Mouse (Mus musculus) yolk sac, embryonic 10.5 days (tissue): ENCODE data around the gene Mlxipl.

Experiments
- DNase-seq: peaks from one replicate; pipeline ENCODE4 v3.0.0-alpha.2; 2017; ENCODE audit warnings: low spot score

The Mlxipl gene

DNA sequence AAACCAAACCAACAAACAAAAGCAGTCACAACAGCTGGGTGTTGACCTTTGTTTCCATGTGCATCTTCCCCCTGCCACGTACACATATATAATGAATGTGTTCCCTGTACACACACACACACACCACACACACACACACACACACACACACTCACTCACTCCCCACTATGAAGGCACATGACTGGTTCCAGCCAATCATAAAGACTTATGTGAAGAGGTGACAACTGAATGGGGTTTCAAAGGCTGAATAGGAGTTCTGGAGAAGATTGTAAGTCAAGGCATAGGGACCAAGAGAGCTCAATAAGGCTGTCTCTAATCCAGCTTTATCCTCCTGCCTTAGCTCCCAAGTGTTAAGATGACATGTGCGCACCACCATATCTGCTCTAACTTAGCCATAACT lies 10.1 kb upstream of the Mlxipl start:
- no peak for DNase-seq

DNA sequence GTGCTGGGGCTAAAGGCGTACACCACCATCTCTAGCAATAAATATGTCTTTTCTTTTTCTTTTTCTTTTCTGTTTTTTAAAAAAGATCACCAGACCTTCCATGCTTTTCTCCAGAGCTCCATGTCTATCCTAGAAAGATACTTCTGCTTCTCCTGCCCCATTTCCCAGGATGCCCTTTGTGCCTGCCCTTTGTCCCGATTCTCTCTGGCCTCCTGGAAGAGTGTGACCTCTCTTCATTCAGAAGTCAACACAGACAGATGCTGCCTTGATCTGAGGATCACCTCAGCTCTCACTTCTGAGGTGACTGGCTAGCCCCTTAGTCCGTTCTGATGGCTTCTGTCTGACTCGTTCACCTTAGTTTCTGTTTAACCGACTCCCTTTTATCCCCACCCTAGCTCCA lies 9.2 kb upstream of the Mlxipl start:
- no peak for DNase-seq

DNA sequence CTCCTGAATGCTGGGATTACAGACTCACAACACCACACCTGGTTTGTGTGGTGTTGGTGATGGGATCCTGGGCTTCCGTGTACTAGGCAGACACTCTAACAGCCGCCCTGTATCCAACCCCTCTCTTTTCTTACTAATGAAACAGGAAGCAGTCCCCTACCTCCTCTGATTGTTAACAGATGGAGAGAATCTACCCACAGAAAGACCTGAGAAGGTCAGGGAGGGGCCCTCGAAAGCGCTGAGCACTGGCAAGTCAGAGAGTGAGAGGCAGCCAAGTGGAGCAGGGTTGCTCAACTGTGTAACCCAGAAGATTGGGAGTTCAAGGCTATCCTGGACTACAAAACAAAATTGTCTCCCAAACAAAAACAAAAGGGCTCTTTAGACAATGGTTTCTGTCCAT lies 2.8 kb upstream of the Mlxipl start:
- DNase-seq, result no peak

DNA sequence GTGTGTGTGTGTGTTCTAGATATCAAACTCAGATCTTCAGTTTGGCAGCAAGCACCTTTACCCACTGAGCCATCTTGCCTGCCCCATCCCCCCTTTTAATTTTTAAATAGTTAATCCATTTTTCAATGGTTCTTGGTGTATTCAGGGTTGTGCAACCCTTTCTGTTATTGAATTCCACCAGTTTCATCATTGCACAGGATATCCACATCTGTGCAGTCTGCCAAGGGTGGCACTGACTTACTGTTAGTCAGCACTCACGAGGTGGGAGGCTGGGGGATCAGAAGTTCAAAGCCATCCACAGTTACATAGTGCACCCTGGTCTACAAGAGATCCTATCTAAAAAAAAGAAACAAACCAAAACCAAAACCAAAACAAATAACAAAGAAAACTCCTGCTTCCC lies 11.3 kb downstream of the Mlxipl start:
- DNase-seq, result no peak

DNA sequence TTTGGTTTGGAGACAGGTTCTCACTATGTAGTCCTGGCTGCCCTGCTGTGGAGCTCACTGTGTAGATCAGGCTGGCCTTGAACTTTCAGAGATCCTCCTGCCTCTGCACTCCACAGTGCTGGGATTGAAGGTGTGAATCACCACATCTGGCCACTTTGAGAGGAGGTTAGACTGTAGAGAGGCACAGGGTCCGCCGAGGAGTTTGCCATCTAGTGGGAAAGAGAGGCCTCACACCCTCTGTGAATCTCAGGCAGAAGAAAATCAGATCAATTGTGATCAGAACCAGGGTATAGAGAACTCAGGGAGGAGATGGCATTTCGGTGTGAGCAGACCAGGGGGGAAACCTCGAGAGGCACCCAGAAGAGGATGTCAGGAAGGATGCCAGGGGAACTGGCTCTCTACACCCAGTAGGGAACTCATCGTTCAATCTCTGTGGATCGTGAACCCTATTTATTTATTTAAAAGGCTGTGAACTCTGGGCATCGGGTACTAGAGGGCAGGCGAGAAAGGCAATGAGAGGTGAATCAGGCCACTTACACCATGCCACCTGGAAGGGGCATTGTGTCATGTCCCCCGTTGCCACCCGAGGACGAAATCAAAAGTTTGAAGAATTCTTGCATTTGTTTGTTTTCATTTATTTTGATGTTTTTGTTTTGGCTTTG lies 14.4 kb downstream of the Mlxipl start:
- DNase-seq, result no peak

DNA sequence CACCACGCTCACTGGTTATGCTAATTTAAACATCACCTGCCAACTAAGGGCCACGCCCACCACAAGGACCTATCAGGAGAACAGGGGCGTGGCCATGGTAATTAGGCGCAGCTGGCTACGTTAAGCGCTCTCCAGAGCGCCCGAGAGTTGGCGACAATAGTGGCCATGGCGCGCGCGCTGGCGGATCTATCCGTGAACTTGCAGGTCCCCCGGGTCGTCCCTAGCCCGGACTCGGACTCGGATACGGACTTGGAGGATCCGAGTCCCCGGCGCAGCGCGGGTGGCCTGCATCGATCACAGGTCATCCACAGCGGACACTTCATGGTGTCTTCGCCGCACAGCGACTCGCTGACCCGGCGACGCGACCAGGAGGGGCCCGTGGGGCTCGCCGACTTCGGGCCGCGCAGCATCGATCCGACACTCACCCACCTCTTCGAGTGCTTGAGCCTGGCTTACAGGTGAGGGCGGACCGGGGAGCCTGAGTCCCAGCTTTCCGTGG lies 17.1 kb downstream of the Mlxipl start:
- DNase-seq, result peak; percentile 83

DNA sequence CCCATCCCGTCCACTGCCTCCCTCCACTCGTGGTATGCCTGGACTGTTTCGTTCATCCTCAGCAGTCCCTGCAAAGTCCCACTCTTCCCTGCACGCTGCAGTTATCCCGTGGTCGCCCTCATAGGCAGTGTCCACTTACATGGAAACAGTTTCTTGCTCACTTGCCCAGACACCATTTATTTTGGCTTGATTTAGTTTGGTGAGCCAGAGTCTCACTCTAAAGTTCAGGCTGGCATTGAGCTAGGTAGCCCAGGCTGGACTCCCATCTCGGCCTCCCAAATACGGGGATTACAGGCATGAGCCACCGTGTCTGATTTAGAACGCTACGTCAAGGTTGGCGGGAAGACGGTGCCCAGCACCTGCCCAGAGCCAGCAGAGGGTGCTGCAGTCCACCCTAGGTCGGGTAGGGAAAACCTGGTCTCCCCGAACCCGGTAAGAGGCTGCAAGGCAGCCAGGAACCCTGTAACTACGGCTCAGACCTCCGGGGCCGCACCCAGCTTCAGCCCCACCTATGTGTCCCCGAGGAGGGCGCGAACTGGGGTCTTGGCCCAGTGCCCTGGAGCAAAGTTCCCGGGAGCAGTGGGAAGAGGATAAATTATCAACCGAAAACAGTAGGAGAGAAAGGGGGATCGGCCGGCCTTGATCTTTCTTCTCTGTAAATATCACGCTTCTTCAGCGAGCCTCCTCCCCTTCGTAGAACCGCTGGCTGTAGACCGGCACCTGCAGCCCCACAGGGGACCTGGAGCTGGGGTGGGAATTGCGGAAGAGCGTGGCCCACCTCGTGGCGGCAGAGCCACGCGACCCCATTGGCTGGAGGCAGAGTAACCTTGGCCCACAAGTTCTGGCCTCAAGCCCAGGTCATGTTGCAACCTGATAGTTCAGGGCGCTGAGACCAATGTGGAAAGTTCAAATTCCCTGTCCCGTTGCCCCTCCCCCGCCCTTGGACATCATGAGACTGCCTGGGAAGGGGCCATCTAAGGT lies 18.1 kb downstream of the Mlxipl start:
- peak; percentile 87 for DNase-seq

DNA sequence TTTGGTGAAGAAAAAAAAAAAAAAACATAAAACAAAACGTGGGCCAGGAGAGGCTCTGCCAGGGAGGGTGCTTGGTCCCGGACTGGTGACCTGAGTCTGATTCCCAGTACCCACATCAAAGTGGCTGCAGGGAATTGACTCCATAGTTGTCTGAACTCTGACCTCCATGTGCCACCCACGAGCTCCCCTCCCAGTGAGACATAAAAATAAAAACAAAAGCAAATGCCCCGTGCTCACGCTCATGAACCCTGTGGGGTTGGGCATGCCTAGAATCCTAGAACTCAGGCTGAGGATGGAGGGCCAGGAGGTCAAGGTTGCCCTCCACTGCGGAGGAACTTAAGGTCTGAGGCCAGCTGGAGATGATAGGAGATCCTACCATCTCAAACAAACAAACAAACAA lies 19.3 kb downstream of the Mlxipl start:
- no peak for DNase-seq

DNA sequence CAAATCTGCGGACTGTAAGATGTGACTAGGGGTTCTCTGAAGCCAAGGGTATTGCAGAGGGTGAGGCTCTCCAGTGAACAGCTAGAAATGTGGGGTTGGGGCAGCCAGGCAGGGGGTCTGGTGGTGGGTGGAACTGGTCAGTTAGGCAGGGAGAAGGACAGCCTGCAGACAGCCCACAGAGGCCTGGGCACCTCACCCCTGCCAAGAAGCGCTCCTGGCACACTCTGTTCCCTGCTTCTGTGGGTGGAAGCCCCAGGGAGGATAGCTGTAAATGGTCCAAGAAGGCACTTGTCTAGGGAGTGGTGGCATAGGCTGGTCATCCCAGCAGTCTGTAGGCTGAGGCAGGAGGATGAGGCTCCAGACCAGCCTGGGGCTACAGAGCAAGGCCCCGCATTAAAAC lies 19.7 kb downstream of the Mlxipl start:
- no peak for DNase-seq

DNA sequence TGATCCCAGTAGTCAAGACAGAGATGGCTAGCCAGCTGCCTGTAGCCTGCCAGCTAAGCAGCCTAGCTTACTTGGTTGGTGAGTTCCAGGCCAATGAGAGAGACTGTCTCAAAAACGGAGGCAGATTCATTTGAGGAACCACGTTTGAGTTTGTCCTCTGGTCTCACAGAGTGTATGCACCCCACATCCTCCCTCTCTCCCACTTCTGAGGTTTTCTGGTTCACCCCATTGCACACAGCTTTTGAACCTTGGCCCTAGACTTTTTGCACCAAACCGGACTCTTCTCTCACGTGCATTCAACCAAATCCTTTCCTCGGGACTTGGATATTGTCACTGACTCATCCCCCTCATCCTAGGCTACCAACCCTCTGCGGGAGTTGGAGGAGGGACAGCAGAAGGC lies 20.3 kb downstream of the Mlxipl start:
- no peak for DNase-seq

DNA sequence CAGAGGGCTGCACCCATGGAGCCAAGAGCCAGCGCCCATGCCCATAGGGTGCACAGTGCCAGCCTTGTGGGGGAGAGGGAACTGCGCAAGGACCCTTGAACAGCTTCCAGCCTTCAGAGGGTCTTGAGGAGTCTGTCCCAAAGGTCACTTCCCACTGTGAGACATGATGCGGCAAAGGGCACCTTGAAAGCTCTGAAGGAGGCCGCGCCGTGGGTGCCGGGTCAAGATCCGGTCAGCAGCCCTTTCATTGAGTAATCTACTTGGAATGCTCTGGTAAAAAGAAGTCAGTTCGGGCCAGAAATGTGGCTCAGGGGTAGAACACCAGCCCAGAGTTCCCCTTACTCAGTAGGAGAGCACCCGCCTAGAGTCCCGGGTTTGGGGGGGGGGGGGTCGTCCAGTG lies 24.1 kb downstream of the Mlxipl start:
- no peak for DNase-seq

DNA sequence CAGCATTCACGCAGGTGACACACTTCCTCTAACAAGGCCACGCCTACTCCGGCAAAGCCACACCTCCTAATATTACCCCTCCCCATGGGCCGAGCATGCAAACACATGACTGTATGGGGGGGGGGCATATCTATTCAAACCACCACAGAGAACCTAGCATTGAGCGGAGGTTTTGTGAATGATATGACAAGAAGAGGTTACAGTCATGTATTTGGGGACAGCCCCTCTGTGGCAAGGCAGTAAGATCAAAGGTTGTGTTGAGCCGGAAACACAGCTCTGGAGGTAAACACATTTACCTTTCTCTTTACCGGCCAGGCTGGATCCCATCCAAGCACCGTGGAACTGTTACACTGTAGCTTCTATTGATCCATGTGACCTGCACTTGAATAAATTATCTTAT lies 25.6 kb downstream of the Mlxipl start:
- DNase-seq, result peak; percentile 57

DNA sequence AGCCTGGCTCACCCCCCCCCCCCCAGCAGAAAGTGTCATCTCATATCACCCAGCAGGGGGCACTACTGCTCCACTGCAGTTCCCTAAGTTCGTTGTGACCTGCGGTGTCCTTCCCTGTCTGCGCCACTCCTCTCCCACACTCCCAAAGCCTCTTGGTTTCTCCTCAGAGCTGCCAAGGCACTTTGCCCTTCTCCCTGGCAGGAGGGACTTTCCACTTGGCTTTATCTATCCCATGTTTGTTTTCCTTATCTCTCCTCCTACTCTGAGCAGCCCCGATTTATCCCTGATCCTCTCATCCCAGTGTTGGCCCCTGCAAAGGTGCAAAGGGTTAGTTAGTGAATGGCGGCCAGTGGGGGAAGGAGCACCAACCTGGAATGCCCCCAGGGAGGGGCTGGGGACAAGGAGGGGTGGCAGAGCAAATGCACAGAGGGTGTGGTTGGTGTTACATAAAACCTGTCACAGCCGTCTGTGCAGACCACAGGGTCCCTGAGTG lies 28.9 kb downstream of the Mlxipl start:
- DNase-seq, result peak; percentile 89

DNA sequence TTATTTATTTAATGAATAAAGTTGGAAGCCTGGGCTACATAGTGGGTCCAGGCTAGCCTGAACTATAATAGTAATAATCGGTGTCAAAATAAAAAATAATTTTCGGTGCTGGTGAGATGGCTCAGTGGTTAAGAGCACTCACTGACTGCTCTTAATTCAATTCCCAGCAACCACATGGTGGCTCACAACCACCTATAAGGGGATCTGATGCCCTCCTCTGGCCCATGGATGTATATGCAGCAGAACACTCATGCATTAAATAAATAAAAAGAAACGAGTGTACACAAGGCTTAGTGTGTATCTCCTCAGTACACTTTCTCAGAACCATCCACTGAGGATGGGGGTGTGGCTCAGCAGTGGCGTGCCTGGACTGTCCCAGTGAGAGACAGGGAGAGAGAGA lies 31.1 kb downstream of the Mlxipl start:
- no peak for DNase-seq

DNA sequence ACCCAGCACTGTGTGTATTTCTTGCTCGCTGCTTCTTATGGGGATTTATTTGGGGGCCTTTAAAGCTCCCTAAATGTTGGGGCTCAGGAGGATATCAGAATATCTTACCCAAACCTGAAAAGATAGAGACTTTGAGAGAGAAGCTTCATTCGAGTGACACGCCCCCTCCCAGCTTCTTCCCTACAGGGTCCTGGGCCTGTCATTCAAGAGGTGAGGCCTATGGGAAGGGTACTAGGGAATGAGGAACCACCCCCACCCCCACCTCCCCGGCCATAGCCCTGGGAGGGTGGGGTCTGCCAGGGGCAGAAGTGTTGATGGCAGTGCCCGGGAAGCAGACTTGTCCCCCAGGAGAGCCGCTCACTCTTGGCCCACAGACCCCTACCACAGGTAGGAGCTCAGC lies 36.4 kb downstream of the Mlxipl start:
- no peak for DNase-seq

DNA sequence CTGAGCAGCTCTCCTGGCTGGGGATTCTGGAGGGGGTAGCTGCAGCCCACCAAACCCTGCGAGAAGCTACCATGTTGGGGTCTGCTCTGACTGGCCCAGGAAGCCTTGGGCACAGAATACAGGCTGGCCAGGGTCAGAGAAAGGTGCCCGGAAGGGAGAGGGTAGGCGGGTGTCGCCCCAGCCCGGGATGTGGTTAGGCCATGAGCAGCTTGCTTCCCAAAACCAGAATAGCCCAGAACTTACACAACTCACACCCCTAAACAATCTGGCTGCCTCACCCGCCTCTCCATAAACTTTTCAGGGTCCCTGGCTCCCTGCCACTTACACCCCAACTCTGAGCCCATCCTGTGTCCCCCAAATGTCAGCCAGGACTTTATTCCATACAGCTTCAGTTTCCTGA lies 38.0 kb downstream of the Mlxipl start:
- DNase-seq, result no peak

DNA sequence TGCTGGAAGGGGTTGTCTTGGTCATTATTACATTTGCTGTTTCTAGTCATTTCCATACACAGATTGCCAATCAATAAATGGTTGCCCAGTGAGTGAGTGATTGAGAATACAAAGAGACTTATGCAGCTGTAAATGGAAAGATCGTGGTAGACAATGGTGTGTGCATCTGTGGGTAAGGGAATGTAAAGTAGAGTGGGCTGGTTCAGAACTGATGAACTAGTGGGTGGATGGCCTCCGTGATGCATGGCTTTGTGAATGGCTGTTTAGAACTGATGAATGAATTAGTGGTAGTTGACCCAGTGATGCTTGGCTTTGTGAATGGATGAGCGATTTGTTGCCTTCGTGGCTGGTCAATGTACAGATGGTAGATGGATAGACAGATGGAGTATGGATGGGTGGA lies 40.1 kb downstream of the Mlxipl start:
- DNase-seq, result no peak

DNA sequence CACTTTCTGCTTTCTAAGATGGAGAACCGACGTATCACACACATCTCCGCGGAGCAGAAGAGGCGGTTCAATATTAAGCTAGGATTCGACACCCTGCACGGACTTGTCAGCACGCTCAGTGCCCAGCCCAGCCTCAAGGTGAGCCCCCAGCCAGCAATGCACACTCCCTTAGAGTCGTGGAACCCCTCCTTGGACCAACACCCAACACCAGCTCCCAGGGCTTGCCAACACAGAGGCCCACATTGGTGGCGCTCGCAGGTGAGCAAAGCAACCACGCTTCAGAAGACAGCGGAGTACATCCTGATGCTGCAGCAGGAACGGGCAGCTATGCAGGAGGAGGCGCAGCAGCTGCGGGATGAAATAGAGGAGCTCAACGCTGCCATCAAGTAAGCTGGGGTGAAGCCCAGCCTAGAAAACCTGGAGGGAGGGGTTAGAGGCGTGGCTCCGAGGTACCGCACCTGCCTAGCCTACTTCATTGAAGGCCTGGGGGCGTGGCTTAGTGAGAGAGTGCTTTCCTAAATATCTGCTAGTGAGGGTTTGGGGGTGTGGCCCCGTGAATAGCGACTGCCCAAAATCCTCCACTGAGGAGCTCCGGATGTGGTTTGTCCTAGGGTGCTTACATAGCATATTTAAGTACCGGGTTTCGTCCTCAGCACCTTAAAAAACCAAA lies 44.2 kb downstream of the Mlxipl start:
- DNase-seq, result no peak

DNA sequence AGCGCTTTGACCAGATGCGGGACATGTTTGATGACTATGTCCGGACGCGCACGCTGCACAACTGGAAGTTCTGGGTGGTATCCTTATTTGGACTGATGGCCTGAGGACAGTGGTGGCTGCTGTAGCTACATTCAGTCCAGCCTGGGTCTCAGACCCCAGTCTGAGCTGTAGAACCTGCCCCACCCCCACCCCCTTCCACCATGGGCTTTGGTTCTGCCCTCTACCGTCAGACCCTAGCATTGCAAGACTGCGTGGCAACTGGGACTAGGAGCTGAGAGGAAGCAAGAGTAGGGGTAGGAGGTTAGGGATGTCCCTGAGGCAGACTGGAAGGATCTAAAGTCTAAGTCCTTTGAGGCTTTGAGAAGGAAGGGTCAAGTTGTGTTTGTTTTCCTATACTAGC lies 44.8 kb downstream of the Mlxipl start:
- DNase-seq, result no peak

DNA sequence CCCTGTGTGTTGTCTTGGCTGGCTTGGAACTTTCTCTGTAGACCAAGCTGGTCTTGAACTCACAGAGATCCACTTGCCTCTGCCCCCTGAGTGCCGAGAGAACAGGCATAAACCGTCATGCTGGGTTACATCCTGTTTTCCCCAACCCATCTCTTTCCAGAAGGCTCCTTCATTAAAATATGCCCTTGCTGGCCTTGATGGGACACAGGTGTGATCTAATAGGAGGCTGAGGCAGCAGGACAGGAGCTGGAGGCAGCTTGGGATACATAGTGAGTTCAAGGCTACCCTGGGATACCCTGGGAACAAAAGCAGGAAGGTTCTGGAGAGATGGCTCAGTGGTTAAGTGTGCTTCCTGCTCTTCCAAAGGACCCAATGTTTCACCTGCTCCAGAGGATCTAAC lies 50.2 kb downstream of the Mlxipl start:
- DNase-seq, result no peak

DNA sequence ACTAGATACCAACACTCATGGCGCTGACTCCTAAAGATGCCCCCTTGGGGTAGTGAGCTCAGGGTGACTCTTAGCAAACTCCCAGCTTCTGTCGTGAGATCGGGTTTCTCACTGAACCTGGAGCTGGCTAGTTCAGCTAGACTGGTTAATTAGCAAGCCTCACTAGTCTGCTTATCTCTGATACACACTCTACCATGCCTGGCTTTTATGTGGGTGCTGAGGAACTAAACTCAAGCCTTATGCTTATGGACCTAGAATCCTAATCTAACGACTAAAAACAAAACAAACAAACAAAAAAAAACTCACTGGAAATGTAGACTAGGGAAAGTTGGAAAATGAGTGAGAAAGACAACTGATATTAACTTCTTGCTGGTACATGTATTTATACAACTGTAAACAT lies 54.8 kb downstream of the Mlxipl start:
- no peak for DNase-seq

DNA sequence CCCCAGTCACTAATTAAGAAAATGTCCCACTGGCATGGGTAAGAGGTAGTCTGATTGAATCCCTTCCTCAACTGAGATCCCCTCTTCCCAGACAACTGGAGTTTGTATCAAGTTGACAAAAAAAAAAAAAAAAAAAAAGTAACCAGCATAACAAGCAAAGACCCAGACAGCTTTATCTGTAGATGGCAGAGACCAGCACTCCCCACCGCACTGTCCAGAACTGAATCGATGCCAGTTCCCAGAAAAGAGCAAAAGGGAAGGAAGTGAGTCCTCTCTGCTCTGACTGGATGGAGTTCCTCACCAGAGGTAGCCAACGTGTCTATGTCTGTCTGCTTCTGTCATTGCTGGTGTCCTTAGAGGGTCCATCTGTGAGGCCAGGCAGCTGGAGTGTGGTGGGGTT lies 55.8 kb downstream of the Mlxipl start:
- DNase-seq, result no peak

DNA sequence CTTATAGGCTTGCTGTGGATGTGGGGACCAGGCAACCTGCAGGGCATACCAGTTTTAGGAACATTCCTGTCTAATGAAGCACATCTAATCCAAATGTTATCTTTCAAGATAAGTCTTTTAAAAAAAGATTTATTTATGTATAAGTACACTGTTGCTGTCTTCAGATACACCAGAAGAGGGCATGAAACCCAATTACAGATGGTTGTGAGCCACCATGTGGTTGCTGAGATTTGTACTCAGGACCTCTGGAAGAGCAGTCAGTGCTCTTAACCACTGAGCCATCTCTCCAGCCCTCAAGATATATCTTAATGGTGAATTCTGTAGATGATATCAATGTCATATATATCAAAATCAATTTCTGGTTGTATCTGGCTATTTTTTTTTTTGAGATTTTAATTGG lies 56.3 kb downstream of the Mlxipl start:
- DNase-seq, result no peak
